Mouse (Mus musculus) kidney, postnatal 4 days (tissue): ENCODE measurements at regions not wholly inside any gene's neighbourhood (a gene's known extent, or its start where the extent isn't known, plus 50 kb on each side); places are given as distances from the start of the nearest gene placed in this dataset.

ENCODE experiments used
- DNase-seq, 2 experiments: peaks; one replicate each; pipeline ENCODE4 v3.0.0; 2021; ENCODE audit warnings: mixed read lengths in 2 of 2

DNA sequence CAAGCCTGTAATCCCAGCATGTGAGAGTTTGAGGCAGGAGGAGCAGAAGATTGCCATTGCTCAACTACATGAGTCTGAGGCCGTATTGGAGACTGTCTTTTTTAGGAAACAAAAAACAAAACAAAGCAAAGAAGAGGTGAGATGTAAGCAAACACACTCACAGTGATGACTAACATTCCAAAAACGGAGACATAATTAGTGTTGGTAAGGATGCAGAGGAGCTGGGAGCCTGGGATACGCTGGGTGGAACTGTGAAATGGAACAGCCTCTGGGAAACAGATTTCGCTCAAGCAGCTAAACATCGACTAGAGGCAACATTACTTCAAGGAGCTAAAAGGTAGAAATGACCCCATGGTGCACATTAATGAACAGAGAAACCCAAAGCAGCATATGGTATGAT is 68.3 kb upstream of the Lrig1 start:
- no peak for DNase-seq

DNA sequence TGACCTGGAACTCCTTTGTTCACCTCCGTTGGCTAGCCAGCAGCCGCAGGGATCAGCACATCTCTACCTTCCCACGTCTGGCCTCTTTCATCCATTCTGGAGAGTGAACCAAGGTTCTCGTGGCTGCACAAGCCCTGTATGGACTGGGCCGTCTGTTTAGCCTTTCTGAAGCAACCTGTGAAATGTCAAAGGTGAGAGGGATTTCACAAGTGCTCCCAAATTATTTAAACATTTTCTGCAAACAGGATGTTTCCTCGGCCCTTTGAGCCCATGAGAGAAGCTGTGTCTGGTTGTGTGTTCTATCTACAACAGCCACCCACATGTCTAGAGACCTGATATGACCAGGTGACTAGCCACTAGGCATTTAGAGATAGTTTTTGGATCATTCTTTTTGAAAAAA is 65.8 kb upstream of the Lrig1 start:
- DNase-seq, result no peak

DNA sequence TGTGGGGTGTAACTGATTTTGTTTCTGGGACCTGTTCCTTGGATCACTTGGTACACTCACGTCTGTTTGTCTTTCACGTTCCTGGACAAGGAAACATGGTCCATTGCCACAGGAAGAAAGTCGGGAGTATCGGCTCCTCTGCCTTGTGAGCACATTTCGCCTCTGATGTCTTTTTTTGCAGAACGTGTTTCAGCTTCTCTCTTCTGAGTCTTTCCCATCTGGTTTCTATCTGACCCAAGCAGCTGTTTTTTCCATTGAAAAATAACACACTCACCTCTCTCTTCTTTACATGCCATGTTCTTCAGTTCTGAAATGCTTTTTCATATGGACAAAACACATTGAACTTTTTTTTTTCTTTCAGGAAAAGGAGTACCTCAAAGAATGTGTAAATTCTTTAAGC is 61.4 kb upstream of the Lrig1 start:
- DNase-seq, result no peak

DNA sequence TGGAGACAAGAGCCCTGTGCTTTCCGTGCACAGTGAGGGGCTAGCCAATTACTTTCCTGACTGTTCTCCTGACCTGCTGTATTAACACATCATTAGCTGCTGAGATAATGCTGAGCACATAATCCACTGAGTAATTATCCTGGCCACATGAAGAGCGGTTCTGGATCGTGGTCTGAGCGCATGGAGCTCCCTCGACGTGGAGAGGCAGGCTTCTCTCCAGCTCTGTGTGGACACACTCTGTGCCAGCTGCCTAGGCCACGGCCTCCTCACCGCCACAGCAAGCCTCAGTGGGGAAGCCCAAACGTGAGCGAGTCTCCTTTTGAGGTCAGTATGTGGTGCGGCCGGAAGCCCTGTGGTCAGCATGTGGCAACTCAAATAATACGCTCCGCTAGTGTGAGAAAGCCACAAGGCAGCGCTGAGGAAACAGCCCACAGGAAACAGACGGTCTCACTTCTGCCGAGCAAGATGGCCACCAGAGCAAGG is 60.7 kb upstream of the Lrig1 start:
- peak in 1 of 2 experiments; percentile 3 for DNase-seq

DNA sequence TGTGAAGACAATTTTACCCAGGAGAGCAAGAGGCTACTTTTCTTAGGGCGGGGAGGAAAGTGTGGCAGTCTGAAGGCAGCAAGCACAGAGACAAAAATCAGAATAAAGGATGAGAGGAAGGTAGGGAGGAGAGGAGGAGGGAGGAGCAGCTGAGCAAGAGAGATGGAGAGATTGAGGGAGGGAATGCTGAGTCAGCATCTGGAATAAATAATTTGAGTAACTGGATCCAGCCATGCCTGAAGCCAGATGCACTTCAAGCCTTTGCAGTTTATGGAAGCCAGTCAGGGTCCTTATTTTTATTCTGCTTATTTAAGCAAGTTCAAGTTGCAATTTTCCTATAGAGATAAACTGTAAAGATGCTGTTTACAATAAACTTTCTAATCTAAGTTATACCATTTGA is 59.7 kb upstream of the Lrig1 start:
- no peak for DNase-seq

DNA sequence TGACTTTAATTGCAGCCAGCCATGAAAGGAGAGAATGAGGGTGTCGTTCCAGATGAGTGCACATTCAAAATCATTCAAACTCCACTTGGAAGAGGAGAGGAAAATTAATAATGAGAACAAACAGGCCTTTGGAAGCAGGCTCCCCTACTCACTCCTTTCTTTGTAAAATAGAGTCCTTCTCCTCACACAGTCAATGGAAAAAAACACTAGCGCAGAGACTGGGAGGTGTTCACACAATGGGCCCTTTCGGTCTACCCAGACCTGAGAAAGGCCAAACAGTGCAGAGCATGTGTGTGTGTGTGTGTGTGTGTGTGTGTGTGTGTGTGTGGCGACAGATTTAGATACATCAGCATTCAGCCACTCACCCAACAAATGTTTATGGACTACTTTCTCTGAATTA is 56.0 kb upstream of the Lrig1 start:
- peak in 1 of 2 experiments; percentile 7 for DNase-seq

DNA sequence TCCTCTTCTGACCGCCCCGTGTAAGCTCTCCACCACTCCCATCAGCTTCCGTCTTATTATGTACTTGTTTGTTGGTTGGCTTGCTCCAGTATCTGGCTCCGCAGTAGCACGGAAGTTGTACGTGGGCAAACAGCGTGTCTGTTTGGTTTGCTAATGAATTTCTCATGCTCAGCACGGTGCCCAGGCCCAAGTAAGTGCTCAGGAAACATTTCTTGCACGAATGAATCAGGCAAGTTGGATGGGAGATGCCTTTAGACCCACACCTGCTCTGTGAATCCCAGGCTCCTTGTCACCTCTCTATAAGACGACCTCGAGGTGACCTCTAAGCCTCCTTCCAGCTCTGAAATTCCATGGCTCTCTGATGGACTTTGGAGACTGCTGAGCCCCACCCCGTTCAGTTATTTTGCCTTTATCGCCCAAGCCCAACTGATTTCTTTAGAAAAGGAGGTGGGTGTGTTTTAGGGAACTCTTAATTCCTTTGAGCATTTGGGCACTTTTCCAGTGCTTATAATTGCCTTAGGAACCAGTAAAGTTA is 55.4 kb upstream of the Lrig1 start:
- DNase-seq, result peak in 1 of 2 experiments; percentile 11

DNA sequence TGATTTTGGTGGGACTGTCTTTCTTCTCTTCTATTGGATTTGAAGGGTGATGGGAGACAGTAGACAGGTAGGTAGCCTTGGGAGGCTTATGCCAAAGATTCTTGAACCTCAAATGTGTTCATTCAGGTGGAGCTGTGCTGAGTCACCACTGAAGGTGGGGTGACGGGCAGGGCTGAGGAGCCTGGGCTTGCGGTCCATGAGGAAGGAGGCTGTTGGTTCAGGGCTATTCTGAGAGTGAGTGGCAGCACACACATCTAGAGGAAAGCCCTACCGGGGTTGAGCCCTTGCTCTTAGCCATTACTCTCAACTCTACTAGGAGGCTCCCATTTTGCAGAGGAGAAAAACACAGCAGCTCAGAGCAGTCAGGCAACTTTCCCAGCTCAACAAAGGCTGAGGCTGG is 54.6 kb upstream of the Lrig1 start:
- no peak for DNase-seq

DNA sequence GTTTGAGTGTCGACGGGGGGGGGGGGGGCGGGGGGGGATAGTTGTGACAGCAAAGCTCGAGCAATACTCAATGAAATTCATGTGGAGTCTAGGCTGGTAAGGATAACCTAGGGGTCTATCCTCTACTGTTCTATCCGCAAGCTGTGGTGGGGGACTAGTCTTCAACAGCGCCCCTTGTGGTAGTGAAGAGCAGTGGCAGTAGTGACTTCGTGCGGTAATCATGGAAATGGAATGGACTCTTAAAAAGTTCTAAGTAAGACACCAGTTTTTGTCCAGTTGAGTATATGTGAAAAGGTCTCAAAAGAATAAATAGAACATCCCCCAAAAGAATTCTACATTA is 51.1 kb upstream of the Lrig1 start:
- no peak for DNase-seq

DNA sequence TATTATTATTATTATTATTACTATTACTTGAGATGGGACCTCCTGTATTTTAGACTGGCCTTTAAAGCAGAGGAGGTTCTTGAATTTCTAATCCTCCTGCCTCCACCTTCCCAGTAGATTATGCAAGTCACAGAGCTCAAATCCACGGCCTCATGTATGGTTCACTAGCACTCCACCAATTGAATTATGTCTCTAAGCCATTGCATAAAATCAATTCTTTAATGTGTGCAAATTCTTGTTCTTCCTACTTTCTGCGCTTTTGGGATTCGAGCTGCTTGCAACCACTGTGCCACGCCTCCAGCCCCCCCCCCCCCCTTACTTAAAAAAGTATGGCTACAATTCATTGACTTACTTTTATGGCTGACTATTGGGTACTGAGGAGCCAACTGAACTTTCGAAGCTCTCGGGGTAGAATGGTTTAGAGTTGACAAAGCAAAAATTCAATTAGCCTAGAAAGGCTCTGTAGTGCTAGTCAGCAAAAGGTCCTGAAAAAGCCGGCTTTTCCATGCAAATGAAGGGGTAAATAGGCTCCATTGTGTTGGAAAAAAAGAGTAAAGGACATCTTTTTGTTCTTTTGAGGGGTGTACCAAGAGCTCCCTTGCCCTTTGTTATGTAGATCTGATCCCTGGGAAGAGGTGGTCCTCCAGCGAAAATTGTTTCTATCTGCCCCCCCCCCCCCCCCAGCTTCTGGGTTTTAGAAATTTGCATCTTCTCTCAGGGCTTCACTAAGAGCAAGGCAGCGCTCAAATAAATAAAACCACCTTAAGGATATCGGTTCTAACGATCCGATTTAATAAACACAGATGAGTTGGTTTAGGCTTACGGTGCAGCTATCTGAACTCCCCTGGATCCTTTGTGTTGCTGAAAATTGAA is 50.5 kb upstream of the Lrig1 start:
- no peak for DNase-seq
